Mouse (Mus musculus) spleen, adult 2 months (tissue): ENCODE measurements around the gene Acot5.

Experiments
- CTCF ChIP-seq: fragments of 200-500 bp; IDR thresholded peaks from 2 replicates; pipeline ENCODE4 v1.5.1; 2011; ENCODE audit warnings: mild to moderate bottlenecking, inconsistent platforms; ENCODE audit not compliant: insufficient read depth, insufficient read length, insufficient replicate concordance; ENCODE audit errors: extremely low read depth
- POLR2A ChIP-seq: fragments of 200-500 bp; IDR thresholded peaks from 2 replicates; pipeline ENCODE4 v1.6.1; 2011; ENCODE audit warnings: low read depth, low read length, inconsistent platforms

DNA sequence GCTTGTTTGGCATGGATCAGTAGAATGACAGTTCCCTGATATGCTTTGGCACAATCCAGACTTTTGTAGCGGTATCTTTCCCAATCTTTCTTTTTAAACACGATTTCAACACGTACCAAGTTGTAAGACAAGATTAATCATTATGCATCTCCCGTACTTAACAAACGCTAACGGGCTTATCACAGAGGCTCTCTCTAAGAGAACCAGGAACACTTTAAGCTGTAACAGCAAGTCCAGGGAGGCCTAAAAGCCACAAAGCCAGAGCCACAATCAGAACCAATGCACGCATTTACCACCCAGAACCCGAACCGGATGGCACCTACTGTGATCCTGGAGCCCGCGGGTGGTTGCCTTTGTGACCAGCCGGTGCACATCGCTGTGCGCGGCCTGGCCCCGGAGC lies 16.0 kb upstream of the Acot5 start:
- TF ChIP-seq CTCF, result no peak
- no peak for TF ChIP-seq POLR2A
